Mouse (Mus musculus): ENCODE data around the gene Gm6812. TPM values are rescaled to one million over a fixed set of nuclear protein-coding genes. Genes with fewer than 3 reads are reported as not detected.

Gm6812 gene
- not detected in 2 replicates for polyA plus RNA-seq (2012; rRNA removed)

DNA sequence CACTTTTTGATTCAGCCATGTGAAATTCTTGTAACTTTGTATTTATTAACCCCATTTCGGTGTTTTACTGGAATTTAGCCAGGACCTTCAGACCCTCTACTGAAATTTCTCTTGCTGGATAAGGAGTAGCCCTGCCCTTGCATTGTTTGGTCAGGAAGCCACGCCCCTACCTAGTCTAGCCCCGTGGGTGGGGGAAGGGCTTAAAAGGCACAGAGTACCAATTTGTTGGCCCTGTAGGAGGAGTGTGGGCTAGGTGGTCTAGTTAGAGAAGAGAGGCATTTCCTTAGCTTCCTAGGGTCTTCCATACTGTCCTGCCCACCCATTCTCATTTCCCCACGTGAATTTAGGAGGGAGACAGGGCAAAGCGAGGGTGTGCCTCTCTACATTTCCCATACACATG, at the start of gene Gm6812:
TSS of gene Gm6812 (minus strand) at position 101 of the 400 bp plus-strand sequence.

Other genes with a start within 250 kb of the Gm6812 start
- gene Fmr1, start 214.5 kb downstream of the Gm6812 start, polyA plus RNA-seq (2012; rRNA removed), result 49.9 and 54.3 TPM in 2 replicates
- gene Fmr1nb, start 131.2 kb downstream of the Gm6812 start, polyA plus RNA-seq (2012; rRNA removed), result 0.07 and 0.16 TPM in 2 replicates
- 0.64 and 0.70 TPM in 2 replicates for gene Gm14698, start 72.0 kb downstream of the Gm6812 start, polyA plus RNA-seq (2012; rRNA removed)

Measured in central nervous system, embryonic 14 days (tissue).